Mouse (Mus musculus): ENCODE data around the gene Prr7.

- TF ChIP-seq CTCF (IDR thresholded peaks at IDR 0.05; ENCODE audit: control insufficient read depth, insufficient read depth, insufficient read length) (no peak), CEBPB (IDR thresholded peaks at IDR 0.05; ENCODE audit: low read depth) (no peak)
Measured at GRCm38 (mm10) chr13:55426613-55427012, 37.5 kb upstream of the Prr7 start, which contains the start of gene F12.
